Mouse (Mus musculus) spleen, adult 2 months (tissue): ENCODE results near the gene Lmf1. TPM values are rescaled to one million over a fixed set of nuclear protein-coding genes. Genes with fewer than 3 reads are reported as not detected.

Experiments
- DNase-seq, 2 experiments: peaks; one replicate each; pipeline versions ENCODE4 v3.0.0 to v3.0.0-alpha.2; 2012 to 2021; ENCODE audit warnings: low spot score in 2 of 2, low read depth in 1 of 2
- H3K27ac ChIP-seq: fragments of 200-500 bp; 2 replicates; pipeline ENCODE4 v1.5.1; 2012; ENCODE audit warnings: low read length, inconsistent platforms; ENCODE audit not compliant: insufficient read depth
- H3K27me3 ChIP-seq: fragments of 200-500 bp; 2 replicates; pipeline ENCODE4 v1.6.1; 2012; ENCODE audit warnings: mild to moderate bottlenecking, moderate library complexity, low read length, inconsistent platforms; ENCODE audit not compliant: control insufficient read depth, insufficient read depth
- H3K36me3 ChIP-seq: fragments of 200-500 bp; 2 replicates; pipeline ENCODE4 v1.6.1; 2012; ENCODE audit warnings: mild to moderate bottlenecking, low read length, inconsistent platforms; ENCODE audit not compliant: control insufficient read depth, insufficient read depth
- H3K4me1 ChIP-seq: fragments of 200-500 bp; 2 replicates; pipeline ENCODE4 v1.6.1; 2011; ENCODE audit warnings: inconsistent platforms; ENCODE audit not compliant: control insufficient read depth, insufficient read depth, insufficient read length
- H3K4me3 ChIP-seq: fragments of 200-500 bp; 2 replicates; pipeline ENCODE4 v1.5.1; 2011; ENCODE audit warnings: mild to moderate bottlenecking, inconsistent platforms; ENCODE audit not compliant: insufficient read depth, insufficient read length; ENCODE audit errors: extremely low read depth
- CTCF ChIP-seq: fragments of 200-500 bp; IDR thresholded peaks from 2 replicates; pipeline ENCODE4 v1.5.1; 2011; ENCODE audit warnings: mild to moderate bottlenecking, inconsistent platforms; ENCODE audit not compliant: insufficient read depth, insufficient read length, insufficient replicate concordance; ENCODE audit errors: extremely low read depth
- POLR2A ChIP-seq: fragments of 200-500 bp; IDR thresholded peaks from 2 replicates; pipeline ENCODE4 v1.6.1; 2011; ENCODE audit warnings: low read depth, low read length, inconsistent platforms
- WGBS: fragments of 180-500 bp; shearing (Covaris S2); methylation state at CpG from one replicate; pipeline ENCODE4 v1.1.7; 2018; 5-methylcytosine and 5-hydroxymethylcytosine counted together
- polyA plus RNA-seq: library from polyadenylated mRNA; depleted of rRNA; stranded (reverse); fragments of >200 nt; gene quantifications from 2 replicates; pipeline ENCODE4 v1.2.3, GENCODE M21; 2012; rRNA removed

Gene Lmf1
- polyA plus RNA-seq, 1 experiment: 15.6 TPM

DNA sequence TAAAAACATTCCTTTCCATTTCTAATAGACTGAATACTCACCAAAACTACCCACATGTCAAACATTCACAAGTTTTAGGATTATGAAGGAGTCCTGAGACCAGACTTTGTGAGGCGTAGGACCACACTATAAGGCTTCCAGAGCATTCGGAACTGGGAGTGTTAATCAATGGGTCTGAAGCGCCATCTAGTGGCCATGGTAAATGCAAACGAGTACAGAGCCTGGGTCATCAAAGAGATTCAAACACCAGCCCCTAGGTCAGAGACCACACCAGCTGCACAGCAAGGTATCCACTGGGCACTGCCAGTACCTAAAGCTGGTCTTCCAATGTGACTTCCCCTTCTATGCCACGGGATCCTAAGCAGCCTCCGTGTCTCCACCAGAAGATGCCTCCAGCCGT, 119.6 kb downstream of the Lmf1 start:
- Histone ChIP-seq H3K27ac (no peak overlapping the region), H3K36me3 (no peaks in the 10 kb centered on the region), H3K4me3 (no peak overlapping the region), H3K4me1 (no peaks in the 10 kb centered on the region), H3K27me3 (no peaks in the 10 kb centered on the region)
- peak; percentile 35 to 63 for DNase-seq
- no peak for TF ChIP-seq POLR2A
- peak; percentile 71; the same call in 1 of the 2 replicates for TF ChIP-seq CTCF
- 18% methylated on average over 7 of the region's 7 CpGs for WGBS

DNA sequence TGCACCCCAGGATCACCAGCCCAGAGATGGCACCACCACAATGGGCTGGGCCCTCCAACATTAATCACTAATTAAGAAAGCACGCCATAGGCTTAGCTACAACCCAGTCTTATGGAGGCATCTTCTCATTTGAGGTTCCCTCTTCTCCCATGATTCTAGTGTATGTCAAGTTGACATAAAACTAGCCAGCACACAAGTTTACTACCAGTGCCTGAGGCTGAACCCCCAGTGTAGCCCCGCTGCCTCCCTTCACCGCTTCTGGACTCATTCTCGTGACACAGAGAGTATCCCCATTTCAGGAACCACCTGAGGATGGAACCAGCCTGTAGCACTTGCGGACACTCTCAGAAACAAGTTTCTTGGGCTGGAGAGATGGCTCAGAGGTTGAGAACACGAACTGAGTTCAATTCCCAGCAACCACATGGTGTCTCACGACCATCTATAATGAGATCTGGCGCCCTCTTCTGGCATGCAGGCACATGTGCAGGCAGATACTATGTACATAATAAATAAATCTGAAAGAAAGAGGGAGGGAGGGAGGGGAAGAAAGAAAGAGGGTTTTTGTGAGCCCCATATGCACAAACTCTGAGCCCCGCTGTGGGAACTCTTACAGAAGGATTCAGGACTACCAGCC, 122.1 kb downstream of the Lmf1 start:
- Histone ChIP-seq H3K27ac (no peak overlapping the region), H3K36me3 (no peaks in the 10 kb centered on the region), H3K4me1 (no peaks in the 10 kb centered on the region), H3K4me3 (no peak overlapping the region), H3K27me3 (no peaks in the 10 kb centered on the region)
- no peak for DNase-seq
- 60% methylated on average over 9 of the region's 9 CpGs for WGBS
- TF ChIP-seq POLR2A: no peak
- TF ChIP-seq CTCF: no peak

DNA sequence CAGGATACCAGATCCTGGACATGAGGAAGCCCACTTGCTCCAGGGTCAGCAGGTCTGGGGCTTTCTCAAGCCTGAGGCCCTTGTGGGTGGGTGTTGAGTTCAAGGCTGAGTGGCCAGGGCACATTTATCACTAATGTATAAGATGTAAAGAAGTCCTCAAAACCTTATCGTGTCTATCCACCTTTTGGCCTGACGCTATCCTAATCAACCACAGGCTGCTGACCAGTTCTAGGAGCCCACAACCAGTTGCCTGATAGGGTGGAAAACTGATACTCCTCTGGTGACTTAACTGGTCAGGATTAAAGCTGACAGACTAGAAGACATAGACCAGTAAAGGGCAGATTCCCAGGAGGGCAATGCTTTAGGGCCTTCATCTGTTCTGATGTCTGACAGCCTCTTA, 131.1 kb downstream of the Lmf1 start:
- Histone ChIP-seq H3K4me1 (no peaks in the 10 kb centered on the region), H3K4me3 (no peak overlapping the region), H3K36me3 (no peaks in the 10 kb centered on the region), H3K27ac (no peak overlapping the region), H3K27me3 (no peaks in the 10 kb centered on the region)
- no peak for DNase-seq
- TF ChIP-seq POLR2A: no peak
- TF ChIP-seq CTCF: no peak
- WGBS: 83% methylated on average over 2 of the region's 2 CpGs

DNA sequence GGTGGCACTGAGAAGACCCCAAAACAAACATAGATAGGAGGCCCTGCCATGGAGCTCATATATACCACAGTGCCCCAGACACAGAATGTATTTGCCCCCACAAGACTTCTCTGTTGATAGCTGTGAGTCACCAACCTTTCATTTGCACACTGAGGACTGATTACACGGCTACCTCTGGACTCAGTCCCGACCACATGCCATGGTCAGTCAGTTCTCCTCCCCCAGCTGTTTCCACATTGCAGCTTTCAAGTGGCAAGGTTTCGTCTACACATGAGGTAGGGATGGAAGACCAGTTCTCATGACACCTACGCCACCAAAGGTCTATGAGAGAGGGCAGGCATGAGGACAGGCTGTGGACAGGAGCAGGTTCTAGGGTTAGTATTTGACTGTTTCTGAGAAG, 132.3 kb downstream of the Lmf1 start:
- 68% methylated on average over 4 of the region's 4 CpGs for WGBS
- DNase-seq: no peak
- Histone ChIP-seq H3K27me3 (no peaks in the 10 kb centered on the region), H3K36me3 (no peaks in the 10 kb centered on the region), H3K4me1 (no peaks in the 10 kb centered on the region), H3K4me3 (no peak overlapping the region), H3K27ac (no peak overlapping the region)
- TF ChIP-seq POLR2A (no peak), CTCF (no peak)

Other genes with a start within 250 kb of the Lmf1 start
- gene Tpsab1, start 233.5 kb upstream of the Lmf1 start, polyA plus RNA-seq: 0.11 TPM in 1 of 2 replicates, not detected in the other
- 1.2 and 1.6 TPM in 2 replicates for gene Tpsb2, start 212.8 kb upstream of the Lmf1 start, polyA plus RNA-seq
- gene Tpsg1, start 209.8 kb upstream of the Lmf1 start, polyA plus RNA-seq: 0.09 TPM in 1 of 2 replicates, not detected in the other
- 11.6 and 14.4 TPM in 2 replicates for gene Cacna1h, start 145.3 kb upstream of the Lmf1 start, polyA plus RNA-seq
- 0.06 TPM in 1 of 2 replicates, not detected in the other for gene Tekt4, start 124.5 kb upstream of the Lmf1 start, polyA plus RNA-seq
- gene Sstr5, start 81.8 kb upstream of the Lmf1 start, polyA plus RNA-seq: not detected in 2 replicates
- gene Sox8, start 8.4 kb upstream of the Lmf1 start, polyA plus RNA-seq: 0.65 and 0.83 TPM in 2 replicates
- gene Gng13, start 138.1 kb downstream of the Lmf1 start, polyA plus RNA-seq: 0.16 TPM in 1 of 2 replicates, not detected in the other
- gene Chtf18, start 148.3 kb downstream of the Lmf1 start, polyA plus RNA-seq: 10.6 and 13.0 TPM in 2 replicates
- gene Rpusd1, start 148.6 kb downstream of the Lmf1 start, polyA plus RNA-seq: 25.9 and 37.9 TPM in 2 replicates
- 0.09 and 0.13 TPM in 2 replicates for gene Mslnl, start 157.0 kb downstream of the Lmf1 start, polyA plus RNA-seq
- gene Msln, start 175.3 kb downstream of the Lmf1 start, polyA plus RNA-seq: 3.1 and 6.8 TPM in 2 replicates
- 18.6 and 20.7 TPM in 2 replicates for gene Narfl, start 194.7 kb downstream of the Lmf1 start, polyA plus RNA-seq
- gene Haghl, start 206.6 kb downstream of the Lmf1 start, polyA plus RNA-seq: 37.9 and 49.4 TPM in 2 replicates
- gene Ccdc78, start 207.5 kb downstream of the Lmf1 start, polyA plus RNA-seq: 0.08 TPM in 1 of 2 replicates, not detected in the other
- gene Fam173a, start 213.8 kb downstream of the Lmf1 start, polyA plus RNA-seq: 96.7 and 113 TPM in 2 replicates
- 1.1 TPM in 1 of 2 replicates, not detected in the other for gene AC134908.4, start 216.6 kb downstream of the Lmf1 start, polyA plus RNA-seq
- gene Metrn, start 218.1 kb downstream of the Lmf1 start, polyA plus RNA-seq: 37.6 and 61.5 TPM in 2 replicates
- 1.2 and 1.4 TPM in 2 replicates for gene Fbxl16, start 230.0 kb downstream of the Lmf1 start, polyA plus RNA-seq
- gene Wdr24, start 244.5 kb downstream of the Lmf1 start, polyA plus RNA-seq: 33.6 and 38.6 TPM in 2 replicates
- gene Jmjd8, start 249.8 kb downstream of the Lmf1 start, polyA plus RNA-seq: 30.9 and 31.3 TPM in 2 replicates